Comparison of ENCODE assay signal across 17 mouse cellular contexts in genomic region chr4:111200100-111200499, GRCm38 (mm10).
DNase-seq lines count a peak whose midpoint lies in the region; ATAC-seq and TF ChIP-seq lines count a peak whose summit lies in the region.
"Had no signal": no experiment of that assay in that cellular context is flagged by ENCODE, and none has a peak within 500 bp of the region (broad histone marks: within the 10 kb centered on the region; RNA-seq: fewer than 3 reads in every experiment).

No protein-coding gene starts in this region.

- no peak overlapping the region for H3K27ac ChIP-seq in hindbrain, embryonic 16.5 days (ENCODE audit: low read depth, low read length)
- no peak overlapping the region for H3K27ac ChIP-seq in hindbrain, embryonic 11.5 days (ENCODE audit: low read depth, low read length)
- no peak overlapping the region for H3K27ac ChIP-seq in intestine, postnatal 0 days (ENCODE audit: low read depth, low read length)
- no peak overlapping the region for H3K27ac ChIP-seq in hindbrain, embryonic 14.5 days
- H3K27ac ChIP-seq: embryonic facial prominence, embryonic 13.5 days; forebrain, embryonic 12.5 days; midbrain, embryonic 13.5 days had no signal

- DNase-seq in hindbrain, embryonic 11.5 days (ENCODE audit: low spot score): no peak
- DNase-seq in brain, adult 2 months (ENCODE audit: low read depth, low spot score): peak; percentile 25
- peak; percentile 31 for DNase-seq in kidney, postnatal 10 days
- DNase-seq in MN1 (ENCODE audit: low spot score): no peak
- DNase-seq in hindbrain, embryonic 14.5 days (ENCODE audit: low spot score): no peak
- DNase-seq: cerebellum, adult 9-11 months; heart, adult 11 months; left cerebral cortex, postnatal 4 days; right cerebral cortex, postnatal 25 days; thymus, postnatal 14 days had no signal

- no peaks in the 10 kb centered on the region for H3K4me1 ChIP-seq in hindbrain, embryonic 16.5 days (ENCODE audit: control insufficient read depth, insufficient read depth, low read depth, low read length)
- no peaks in the 10 kb centered on the region for H3K4me1 ChIP-seq in hindbrain, embryonic 11.5 days (replicated peaks; ENCODE audit: control insufficient read depth, insufficient read depth, low read length)
- no peaks in the 10 kb centered on the region for H3K4me1 ChIP-seq in intestine, postnatal 0 days (replicated peaks; ENCODE audit: control insufficient read depth, insufficient read depth, low read length)
- no peaks in the 10 kb centered on the region for H3K4me1 ChIP-seq in hindbrain, embryonic 14.5 days (replicated peaks; ENCODE audit: control insufficient read depth, insufficient read depth, low read length)
- H3K4me1 ChIP-seq: embryonic facial prominence, embryonic 13.5 days; forebrain, embryonic 12.5 days; midbrain, embryonic 13.5 days had no signal

- H3K9ac ChIP-seq in hindbrain, embryonic 16.5 days (ENCODE audit: low read depth, low read length): no peak overlapping the region
- no peak overlapping the region for H3K9ac ChIP-seq in hindbrain, embryonic 11.5 days (ENCODE audit: low read depth, low read length)
- no peak overlapping the region for H3K9ac ChIP-seq in intestine, postnatal 0 days (ENCODE audit: low read depth, low read length)
- no peak overlapping the region for H3K9ac ChIP-seq in hindbrain, embryonic 14.5 days
- H3K9ac ChIP-seq: embryonic facial prominence, embryonic 13.5 days; forebrain, embryonic 12.5 days; midbrain, embryonic 13.5 days had no signal

- H3K27me3 ChIP-seq in hindbrain, embryonic 16.5 days (replicated peaks; ENCODE audit: control insufficient read depth, insufficient read depth, low read length): no peaks in the 10 kb centered on the region
- no peaks in the 10 kb centered on the region for H3K27me3 ChIP-seq in hindbrain, embryonic 11.5 days (ENCODE audit: control insufficient read depth, insufficient read depth, low read length)
- no peaks in the 10 kb centered on the region for H3K27me3 ChIP-seq in intestine, postnatal 0 days (replicated peaks; ENCODE audit: control insufficient read depth, insufficient read depth, low read length)
- no peaks in the 10 kb centered on the region for H3K27me3 ChIP-seq in hindbrain, embryonic 14.5 days (ENCODE audit: control insufficient read depth, insufficient read depth, low read length)
- H3K27me3 ChIP-seq: embryonic facial prominence, embryonic 13.5 days; forebrain, embryonic 12.5 days; midbrain, embryonic 13.5 days had no signal

- H3K36me3 ChIP-seq in hindbrain, embryonic 16.5 days (ENCODE audit: control insufficient read depth, insufficient read depth, low read length): no peaks in the 10 kb centered on the region
- H3K36me3 ChIP-seq in hindbrain, embryonic 11.5 days (ENCODE audit: control insufficient read depth, insufficient read depth, low read length): no peaks in the 10 kb centered on the region
- no peaks in the 10 kb centered on the region for H3K36me3 ChIP-seq in intestine, postnatal 0 days (ENCODE audit: control insufficient read depth, insufficient read depth)
- H3K36me3 ChIP-seq in hindbrain, embryonic 14.5 days (replicated peaks; ENCODE audit: control insufficient read depth, insufficient read depth): no peaks in the 10 kb centered on the region
- H3K36me3 ChIP-seq: embryonic facial prominence, embryonic 13.5 days; forebrain, embryonic 12.5 days; G1E; midbrain, embryonic 13.5 days had no signal

- WGBS in hindbrain, embryonic 16.5 days: 65% methylated on average over 2 of the region's 2 CpGs
- 66% methylated on average over 2 of the region's 2 CpGs for WGBS in hindbrain, embryonic 11.5 days
- 10% methylated on average over 2 of the region's 2 CpGs for WGBS in intestine, postnatal 0 days
- 57% methylated on average over 2 of the region's 2 CpGs for WGBS in hindbrain, embryonic 14.5 days

- peak; percentile 40; the same call in 1 of the 2 replicates for ATAC-seq in hindbrain, embryonic 16.5 days
- ATAC-seq in hindbrain, embryonic 11.5 days (ENCODE audit: low FRiP score): no peak
- 0 out of 2 replicates have a peak, but pooled peaks have one; percentile 28 for ATAC-seq in intestine, postnatal 0 days
- ATAC-seq in monocyte, adult 5-6 weeks (replicated peaks; ENCODE audit: insufficient number of reproducible peaks, low FRiP score, low TSS enrichment, poor library complexity, severe bottlenecking): no peak
- ATAC-seq in hindbrain, embryonic 14.5 days (ENCODE audit: low FRiP score): no peak
- ATAC-seq: midbrain, embryonic 13.5 days had no signal

- H3K4me3 ChIP-seq in hindbrain, embryonic 16.5 days (ENCODE audit: low read length): no peak overlapping the region
- no peak overlapping the region for H3K4me3 ChIP-seq in hindbrain, embryonic 11.5 days (ENCODE audit: low read depth, low read length)
- H3K4me3 ChIP-seq in intestine, postnatal 0 days (ENCODE audit: low read depth, low read length): no peak overlapping the region
- no peak overlapping the region for H3K4me3 ChIP-seq in hindbrain, embryonic 14.5 days (replicated peaks; ENCODE audit: low read length)
- H3K4me3 ChIP-seq: embryonic facial prominence, embryonic 13.5 days; forebrain, embryonic 12.5 days; midbrain, embryonic 13.5 days had no signal

- no peak overlapping the region for H3K4me2 ChIP-seq in hindbrain, embryonic 16.5 days (ENCODE audit: low read length)
- H3K4me2 ChIP-seq in hindbrain, embryonic 11.5 days (replicated peaks; ENCODE audit: low read depth, low read length): no peak overlapping the region
- H3K4me2 ChIP-seq in intestine, postnatal 0 days (replicated peaks; ENCODE audit: low read depth): 0 out of 2 replicates have a peak overlapping the region, but pooled peaks have one; percentile 6
- H3K4me2 ChIP-seq in hindbrain, embryonic 14.5 days (replicated peaks): no peak overlapping the region
- H3K4me2 ChIP-seq: embryonic facial prominence, embryonic 13.5 days; forebrain, embryonic 12.5 days; midbrain, embryonic 13.5 days had no signal

- H3K9me3 ChIP-seq in hindbrain, embryonic 16.5 days (ENCODE audit: control insufficient read depth, low read length): no peaks in the 10 kb centered on the region
- no peaks in the 10 kb centered on the region for H3K9me3 ChIP-seq in hindbrain, embryonic 11.5 days (ENCODE audit: control insufficient read depth, low read length)
- H3K9me3 ChIP-seq in intestine, postnatal 0 days (ENCODE audit: control insufficient read depth): no peaks in the 10 kb centered on the region
- no peaks in the 10 kb centered on the region for H3K9me3 ChIP-seq in hindbrain, embryonic 14.5 days (ENCODE audit: control insufficient read depth, low read length)
- H3K9me3 ChIP-seq: embryonic facial prominence, embryonic 13.5 days; forebrain, embryonic 12.5 days; G1E; midbrain, embryonic 13.5 days had no signal

- no peak for TF ChIP-seq CTCF in intestine, postnatal 0 days (IDR thresholded peaks at IDR 0.05; ENCODE audit: low read depth)

Comparison
In these comparisons a context has a peak if more than half of its experiments do, and no peak if none do; other contexts are left out.
1. ATAC-seq: peak in hindbrain, embryonic 16.5 days (single experiment) and intestine, postnatal 0 days (single experiment); none in hindbrain, embryonic 11.5 days (single experiment), monocyte, adult 5-6 weeks (single experiment) and hindbrain, embryonic 14.5 days (single experiment).
2. DNase-seq: peak in brain, adult 2 months (single experiment) and kidney, postnatal 10 days (single experiment); none in hindbrain, embryonic 11.5 days (single experiment), MN1 (single experiment) and hindbrain, embryonic 14.5 days (single experiment).